Comparison of ENCODE assay signal across 8 mouse cellular contexts in genomic region chr3:126831418-126832138, GRCm38 (mm10).
DNase-seq lines count a peak whose midpoint lies in the region; ATAC-seq and TF ChIP-seq lines count a peak whose summit lies in the region.

No protein-coding gene starts in this region.

- H3K27me3 ChIP-seq in midbrain, embryonic 11.5 days (ENCODE audit: control insufficient read depth, insufficient read depth, low read length) = no peaks in the 10 kb centered on the region
- no peaks in the 10 kb centered on the region for H3K27me3 ChIP-seq in midbrain, embryonic 10.5 days (ENCODE audit: low read depth, poor library complexity, severe bottlenecking)
- no peaks in the 10 kb centered on the region for H3K27me3 ChIP-seq in lung, embryonic 15.5 days
- no peaks in the 10 kb centered on the region for H3K27me3 ChIP-seq in midbrain, postnatal 0 days (ENCODE audit: insufficient read depth, low read length)

- 81% methylated on average over 6 of the region's 6 CpGs for whole genome bisulfite sequencing in midbrain, embryonic 11.5 days
- WGBS in midbrain, embryonic 10.5 days = 75% methylated on average over 6 of the region's 6 CpGs
- 21% methylated on average over 6 of the region's 6 CpGs for WGBS in lung, embryonic 15.5 days
- whole genome bisulfite sequencing in midbrain, postnatal 0 days = 79% methylated on average over 6 of the region's 6 CpGs

- TF ChIP-seq CTCF in midbrain, postnatal 0 days (IDR thresholded peaks at IDR 0.05) = no peak

- H3K4me1 ChIP-seq in midbrain, embryonic 11.5 days (ENCODE audit: control insufficient read depth, insufficient read depth, low read length) = no peaks in the 10 kb centered on the region
- no peaks in the 10 kb centered on the region for H3K4me1 ChIP-seq in midbrain, embryonic 10.5 days
- peaks cover 8% of the 10 kb centered on the region; the same call in 1 of the 2 replicates for H3K4me1 ChIP-seq in lung, embryonic 15.5 days
- H3K4me1 ChIP-seq in midbrain, postnatal 0 days (ENCODE audit: insufficient read depth, low read length) = no peaks in the 10 kb centered on the region

- H3K9ac ChIP-seq in midbrain, embryonic 11.5 days (ENCODE audit: low read length) = no peak overlapping the region
- no peak overlapping the region for H3K9ac ChIP-seq in lung, embryonic 15.5 days
- H3K9ac ChIP-seq in midbrain, postnatal 0 days (replicated peaks; ENCODE audit: low read length, poor library complexity, severe bottlenecking) = no peak overlapping the region

- no peak for DNase-seq in midbrain, embryonic 11.5 days (ENCODE audit: low spot score, missing footprints)
- no peak for DNase-seq in midbrain, embryonic 10.5 days (ENCODE audit: low spot score)
- peak; percentile 62 to 70 for DNase-seq in adrenal gland, postnatal 36 days
- peak; percentile 64 to 88 for DNase-seq in heart, adult 18-20 months
- DNase-seq in thymus, postnatal 4 days = no peak
- no peak for DNase-seq in midbrain, postnatal 0 days (ENCODE audit: low spot score)

- no peaks in the 10 kb centered on the region for H3K36me3 ChIP-seq in midbrain, embryonic 11.5 days (ENCODE audit: control insufficient read depth, insufficient read depth, low read length)
- H3K36me3 ChIP-seq in midbrain, embryonic 10.5 days = no peaks in the 10 kb centered on the region
- H3K36me3 ChIP-seq in lung, embryonic 15.5 days = no peaks in the 10 kb centered on the region
- H3K36me3 ChIP-seq in midbrain, postnatal 0 days (ENCODE audit: insufficient read depth, low read length) = no peaks in the 10 kb centered on the region; the same call in 1 of the 2 replicates

- no peak overlapping the region for H3K27ac ChIP-seq in midbrain, embryonic 11.5 days (ENCODE audit: low read depth, low read length)
- H3K27ac ChIP-seq in midbrain, embryonic 10.5 days (replicated peaks) = no peak overlapping the region
- 0 out of 2 replicates have a peak overlapping the region, but pooled peaks have one; percentile 25 for H3K27ac ChIP-seq in lung, embryonic 15.5 days
- no peak overlapping the region for H3K27ac ChIP-seq in midbrain, postnatal 0 days (ENCODE audit: low read depth, low read length)

- H3K4me3 ChIP-seq in midbrain, embryonic 11.5 days (ENCODE audit: low read depth, low read length) = no peak overlapping the region
- no peak overlapping the region for H3K4me3 ChIP-seq in midbrain, embryonic 10.5 days
- no peak overlapping the region for H3K4me3 ChIP-seq in lung, embryonic 15.5 days
- no peak overlapping the region for H3K4me3 ChIP-seq in midbrain, postnatal 0 days (ENCODE audit: low read depth, low read length)

- H3K4me2 ChIP-seq in midbrain, embryonic 11.5 days = no peak overlapping the region
- no peak overlapping the region for H3K4me2 ChIP-seq in lung, embryonic 15.5 days
- no peak overlapping the region for H3K4me2 ChIP-seq in midbrain, postnatal 0 days (ENCODE audit: low read depth, low read length, poor library complexity, severe bottlenecking)

- H3K9me3 ChIP-seq in midbrain, embryonic 11.5 days (ENCODE audit: control insufficient read depth, low read length) = no peaks in the 10 kb centered on the region
- H3K9me3 ChIP-seq in midbrain, embryonic 10.5 days (replicated peaks) = no peaks in the 10 kb centered on the region
- H3K9me3 ChIP-seq in lung, embryonic 15.5 days = no peaks in the 10 kb centered on the region
- H3K9me3 ChIP-seq in midbrain, postnatal 0 days (ENCODE audit: low read length) = no peaks in the 10 kb centered on the region

- 0 out of 2 replicates have a peak, but pooled peaks have one; percentile 24 for ATAC-seq in midbrain, embryonic 11.5 days (ENCODE audit: low FRiP score)
- peak; percentile 93 for ATAC-seq in lung, embryonic 15.5 days (ENCODE audit: borderline replicate concordance, extremely low read depth, low FRiP score, low TSS enrichment)
- ATAC-seq in midbrain, postnatal 0 days (ENCODE audit: low FRiP score) = no peak
- no peak for ATAC-seq in megakaryocyte-erythroid progenitor cell, adult 5-6 weeks (replicated peaks; ENCODE audit: low FRiP score, low TSS enrichment, poor library complexity, severe bottlenecking)

Comparison
In these comparisons a context has a peak if more than half of its experiments do, and no peak if none do; other contexts are left out.
1. ATAC-seq: peak in midbrain, embryonic 11.5 days (single experiment) and lung, embryonic 15.5 days (single experiment); none in midbrain, postnatal 0 days (single experiment) and megakaryocyte-erythroid progenitor cell, adult 5-6 weeks (single experiment).
2. DNase-seq: peak in adrenal gland, postnatal 36 days (2 of 2) and heart, adult 18-20 months (2 of 2); none in midbrain, embryonic 11.5 days (single experiment), midbrain, embryonic 10.5 days (single experiment), thymus, postnatal 4 days (single experiment) and midbrain, postnatal 0 days (single experiment).